Mouse (Mus musculus): ENCODE results near the gene Mgat3. TPM values are rescaled to one million over a fixed set of nuclear protein-coding genes. Genes with fewer than 3 reads are reported as not detected.

Mgat3 gene
- polyA plus RNA-seq (2014; fragmentation: Illumina TruSeq; extraction: RNeasy Lipid Tissue Mini Kit (QIAGEN cat#74804); ENCODE audit: low read depth, low replicate concordance), result 5.5 TPM

GRCm38 (mm10) chr15:80173001-80173771 is at the start of gene Mgat3:
TSS of gene Mgat3 (plus strand) at chr15:80173721.

GRCm38 (mm10) chr15:80132993-80133586 is 40.4 kb upstream of the Mgat3 start, which contains the start of gene Tab1:
TSS of gene Tab1 (plus strand) at chr15:80133127.

GRCm38 (mm10) chr15:80233733-80234509 is 60.4 kb downstream of the Mgat3 start, which contains the start of gene Mief1:
TSS of gene Mief1 (plus strand) at chr15:80234018.

GRCm38 (mm10) chr15:80235535-80235934 is 62.0 kb downstream of the Mgat3 start, which contains the start of gene AC140267.1:
TSS of gene AC140267.1 (plus strand) at chr15:80235835.

GRCm38 (mm10) chr15:80254847-80255645 is 81.5 kb downstream of the Mgat3 start, which contains the start of gene Atf4:
TSS of gene Atf4 (plus strand) at chr15:80255184.

GRCm38 (mm10) chr15:80263610-80264575 is 90.4 kb downstream of the Mgat3 start, which contains the start of gene Rps19bp1:
TSS of gene Rps19bp1 (minus strand) at chr15:80264315.

Other genes with a start within 250 kb of the Mgat3 start
- gene Cbx7, start 202.6 kb upstream of the Mgat3 start, polyA plus RNA-seq (2014; fragmentation: Illumina TruSeq; extraction: RNeasy Lipid Tissue Mini Kit (QIAGEN cat#74804); ENCODE audit: low read depth, low replicate concordance), result 0.99 TPM
- gene Pdgfb, start 158.7 kb upstream of the Mgat3 start, polyA plus RNA-seq (2014; fragmentation: Illumina TruSeq; extraction: RNeasy Lipid Tissue Mini Kit (QIAGEN cat#74804); ENCODE audit: low read depth, low replicate concordance), result 1.2 TPM
- gene Syngr1, start 82.4 kb upstream of the Mgat3 start, polyA plus RNA-seq (2014; fragmentation: Illumina TruSeq; extraction: RNeasy Lipid Tissue Mini Kit (QIAGEN cat#74804); ENCODE audit: low read depth, low replicate concordance), result 1.2 TPM
- gene Rpl3, start 81.9 kb upstream of the Mgat3 start, polyA plus RNA-seq (2014; fragmentation: Illumina TruSeq; extraction: RNeasy Lipid Tissue Mini Kit (QIAGEN cat#74804); ENCODE audit: low read depth, low replicate concordance), result 142 TPM
- gene Tab1, start 40.6 kb upstream of the Mgat3 start, polyA plus RNA-seq (2014; fragmentation: Illumina TruSeq; extraction: RNeasy Lipid Tissue Mini Kit (QIAGEN cat#74804); ENCODE audit: low read depth, low replicate concordance), result 0.47 TPM
- gene Mief1, start 60.3 kb downstream of the Mgat3 start, polyA plus RNA-seq (2014; fragmentation: Illumina TruSeq; extraction: RNeasy Lipid Tissue Mini Kit (QIAGEN cat#74804); ENCODE audit: low read depth, low replicate concordance), result 26.4 TPM
- not detected for gene AC140267.1, start 62.1 kb downstream of the Mgat3 start, polyA plus RNA-seq (2014; fragmentation: Illumina TruSeq; extraction: RNeasy Lipid Tissue Mini Kit (QIAGEN cat#74804); ENCODE audit: low read depth, low replicate concordance)
- 98.2 TPM for gene Atf4, start 81.5 kb downstream of the Mgat3 start, polyA plus RNA-seq (2014; fragmentation: Illumina TruSeq; extraction: RNeasy Lipid Tissue Mini Kit (QIAGEN cat#74804); ENCODE audit: low read depth, low replicate concordance)
- 3.7 TPM for gene Rps19bp1, start 90.6 kb downstream of the Mgat3 start, polyA plus RNA-seq (2014; fragmentation: Illumina TruSeq; extraction: RNeasy Lipid Tissue Mini Kit (QIAGEN cat#74804); ENCODE audit: low read depth, low replicate concordance)
- 0.06 TPM for gene Cacna1i, start 113.5 kb downstream of the Mgat3 start, polyA plus RNA-seq (2014; fragmentation: Illumina TruSeq; extraction: RNeasy Lipid Tissue Mini Kit (QIAGEN cat#74804); ENCODE audit: low read depth, low replicate concordance)